Mouse (Mus musculus) liver, postnatal 0 days (tissue): Measurements from ENCODE around the gene Aoc2.

ENCODE experiments used
- CTCF ChIP-seq: sonication (generic); IDR thresholded peaks from 2 replicates; pipeline ENCODE4 v1.5.1; 2016; ENCODE audit warnings: antibody characterized with exemption, low read depth
- EP300 ChIP-seq: IDR thresholded peaks from 2 replicates; pipeline ENCODE4 v1.6.1; 2016; ENCODE audit warnings: antibody characterized with exemption, low read depth, mild to moderate bottlenecking

DNA sequence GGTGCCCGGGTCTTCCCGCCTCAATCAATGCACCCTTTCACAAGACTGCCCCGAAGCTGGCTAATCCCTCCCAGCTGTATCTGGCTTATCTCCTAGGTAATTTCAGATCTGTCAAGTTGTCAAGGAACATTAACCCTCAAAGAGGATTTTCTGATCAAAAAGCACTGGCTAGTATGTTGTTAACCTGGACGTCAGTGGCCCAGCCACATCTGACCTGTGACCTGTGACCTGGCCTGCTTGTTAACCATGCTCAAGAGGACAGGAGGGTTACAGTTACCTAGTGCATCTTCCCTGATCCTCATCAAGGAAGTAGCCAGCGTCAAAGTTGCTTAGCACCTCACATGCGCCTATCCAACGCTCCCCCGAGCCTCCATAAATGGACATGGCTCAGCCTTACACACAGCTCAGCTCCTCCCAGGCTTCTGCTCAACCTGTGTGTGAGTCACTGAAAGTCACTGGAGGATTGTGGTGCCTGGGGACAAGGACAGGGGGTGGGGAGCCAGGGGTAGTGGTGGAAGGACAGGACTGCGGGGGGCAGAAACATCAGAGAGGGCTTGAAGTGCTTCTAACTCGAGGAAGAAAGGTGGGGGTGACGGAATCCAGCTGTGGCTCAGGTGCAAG is 26.3 kb downstream of the Aoc2 start:
- TF ChIP-seq CTCF (no peak), EP300 (no peak)
